Mouse (Mus musculus): ENCODE measurements around the gene Gramd1b. TPM values are rescaled to one million over a fixed set of nuclear protein-coding genes. Genes with fewer than 3 reads are reported as not detected.

Gramd1b gene
- polyA plus RNA-seq, 1 experiment, result not detected

DNA sequence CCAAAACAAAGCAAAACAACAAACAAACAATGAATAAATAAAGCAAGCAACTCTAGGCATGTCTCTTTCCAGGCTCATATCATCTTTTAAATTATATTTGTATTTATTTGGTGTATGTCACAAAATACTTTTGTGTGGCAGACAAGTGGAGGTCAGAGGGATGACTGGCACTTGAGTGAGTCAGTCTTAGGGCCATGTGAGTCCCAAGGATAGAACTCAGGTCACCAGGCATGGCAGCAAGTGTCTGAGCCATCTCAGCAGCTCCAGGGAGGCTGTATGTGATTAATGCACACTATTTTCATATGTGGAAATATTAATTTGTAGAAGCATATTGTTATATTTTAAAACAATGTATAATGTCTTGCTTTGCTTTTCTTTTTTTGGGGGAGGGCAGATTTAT lies 106.3 kb downstream of the Gramd1b start:
- no peak for TF ChIP-seq GATA1 (IDR thresholded peaks at IDR 0.05; ENCODE audit: low read length)

DNA sequence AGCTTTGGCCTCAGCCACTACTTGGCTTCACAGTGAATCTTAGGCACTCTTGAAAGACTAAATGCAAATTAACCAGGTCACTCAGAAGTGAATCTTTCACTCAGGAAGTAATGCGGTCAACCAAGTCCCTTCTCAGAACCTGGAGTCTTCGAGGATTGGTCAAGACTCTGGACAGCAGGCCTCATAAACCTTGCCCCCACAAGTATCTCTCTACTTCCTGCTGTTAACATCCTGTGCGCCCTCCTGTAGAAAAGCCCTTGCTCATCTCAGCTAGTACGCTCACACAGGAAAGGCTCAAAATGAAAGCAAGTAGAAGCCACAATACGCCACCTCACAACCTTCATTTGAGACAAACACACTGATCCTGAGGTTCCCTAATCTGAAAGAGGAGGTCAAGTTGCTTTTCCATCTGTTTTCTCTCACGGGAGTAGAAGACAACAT lies 107.7 kb downstream of the Gramd1b start:
- TF ChIP-seq GATA1 (IDR thresholded peaks at IDR 0.05; ENCODE audit: low read length), result no peak

DNA sequence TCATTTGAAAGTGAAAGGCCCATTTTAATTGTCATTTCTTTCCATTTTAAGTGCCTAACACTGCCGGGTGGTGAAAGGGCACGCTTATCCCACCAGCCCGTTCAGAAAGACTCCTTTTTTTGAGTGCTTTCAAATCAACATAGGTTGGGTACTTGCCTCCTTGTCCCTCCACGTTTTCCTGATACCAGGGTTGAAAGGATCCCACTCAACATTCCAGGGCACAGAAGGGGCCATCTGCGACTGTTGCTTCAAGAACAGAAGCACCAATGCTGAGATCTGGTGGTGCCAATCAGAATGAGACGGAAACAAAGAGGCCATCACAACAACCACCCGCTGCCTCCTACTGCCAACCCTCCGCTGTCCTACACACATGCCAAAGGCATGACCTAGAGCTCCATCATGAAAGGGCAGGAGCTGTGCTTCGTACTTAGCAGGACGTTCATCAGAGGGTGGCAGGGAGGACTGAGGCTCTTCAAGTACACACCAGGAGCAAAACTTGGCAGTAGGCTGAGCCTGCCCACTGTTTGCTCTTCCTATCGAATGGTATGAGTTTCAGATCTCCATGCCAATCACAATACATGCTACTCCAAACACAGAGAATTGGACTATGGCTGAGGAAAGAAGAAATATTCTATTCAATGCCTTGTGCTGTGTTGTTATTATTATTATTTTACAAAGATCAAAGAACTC lies 108.7 kb downstream of the Gramd1b start:
- no peak for TF ChIP-seq GATA1 (IDR thresholded peaks at IDR 0.05; ENCODE audit: low read length)

DNA sequence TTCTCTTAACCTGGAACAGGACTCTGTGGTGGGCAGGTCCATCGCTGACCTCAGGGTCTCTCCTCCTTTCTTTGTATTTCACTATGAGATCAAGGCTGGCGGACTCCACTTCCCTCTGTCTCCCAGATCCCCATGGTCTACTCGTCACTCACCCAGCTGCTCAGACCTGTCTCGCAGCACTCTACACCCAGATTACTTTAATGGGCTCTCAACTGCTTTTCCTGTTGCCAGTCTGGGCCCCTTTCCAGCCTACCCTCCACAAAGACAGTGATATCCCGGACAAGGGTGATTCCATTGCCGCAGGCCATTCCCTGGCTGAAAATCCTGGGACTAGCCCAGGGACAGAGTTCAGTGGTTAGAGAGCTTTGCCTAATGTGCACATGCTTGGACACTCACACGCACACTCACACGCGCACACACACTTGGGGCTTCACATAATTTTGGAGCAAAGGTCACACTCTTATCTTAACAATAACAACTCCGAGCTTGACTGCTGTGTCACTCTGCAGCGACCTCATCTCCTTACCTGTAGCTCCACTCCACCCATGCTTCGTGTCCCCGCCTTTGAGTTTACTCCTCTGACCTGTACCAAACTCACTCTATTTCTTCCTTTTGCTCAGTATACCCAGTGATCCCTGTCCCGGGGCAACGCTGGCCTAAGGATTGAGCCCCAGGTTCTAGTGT lies 110.4 kb downstream of the Gramd1b start:
- TF ChIP-seq GATA1 (IDR thresholded peaks at IDR 0.05; ENCODE audit: low read length), result no peak

DNA sequence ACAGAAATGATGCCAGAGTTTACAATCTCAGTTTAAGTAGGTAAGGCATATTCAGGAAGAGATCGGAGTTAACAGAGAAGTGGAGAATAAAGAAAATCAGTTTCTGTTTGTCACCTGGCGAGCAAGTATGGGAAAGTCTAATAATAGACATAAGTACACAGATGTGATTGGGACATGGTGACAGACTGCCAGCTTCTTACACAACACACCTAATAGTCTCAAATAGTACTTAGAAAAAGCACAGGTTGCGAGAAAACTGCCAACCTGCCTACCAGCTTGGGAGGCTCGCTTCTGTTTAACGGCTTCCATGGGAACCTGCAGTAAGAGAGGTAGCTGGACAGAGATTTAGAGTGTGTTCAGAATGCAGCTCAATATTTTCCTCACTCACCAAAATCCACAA lies 112.4 kb downstream of the Gramd1b start:
- no peak for TF ChIP-seq GATA1 (IDR thresholded peaks at IDR 0.05; ENCODE audit: low read length)

DNA sequence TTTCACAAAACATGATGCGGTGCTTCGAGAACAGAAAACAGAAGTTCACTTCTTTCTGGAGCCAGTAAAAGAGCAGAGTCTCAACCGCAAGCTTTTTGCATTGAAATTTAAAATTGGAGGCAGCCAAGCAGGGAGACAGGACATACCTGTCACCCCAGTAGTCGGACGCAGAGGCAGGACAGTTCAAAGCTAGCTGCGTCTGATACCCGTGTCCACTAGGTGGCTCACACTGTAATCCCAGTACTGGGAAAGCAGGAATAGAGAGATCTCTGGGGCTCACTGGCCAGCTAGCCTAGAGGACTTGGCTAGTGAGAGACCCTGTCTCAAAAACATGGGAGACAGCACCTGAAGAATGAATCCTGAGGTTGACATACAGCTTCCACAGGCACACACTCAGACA lies 115.0 kb downstream of the Gramd1b start:
- no peak for TF ChIP-seq GATA1 (IDR thresholded peaks at IDR 0.05; ENCODE audit: low read length)

DNA sequence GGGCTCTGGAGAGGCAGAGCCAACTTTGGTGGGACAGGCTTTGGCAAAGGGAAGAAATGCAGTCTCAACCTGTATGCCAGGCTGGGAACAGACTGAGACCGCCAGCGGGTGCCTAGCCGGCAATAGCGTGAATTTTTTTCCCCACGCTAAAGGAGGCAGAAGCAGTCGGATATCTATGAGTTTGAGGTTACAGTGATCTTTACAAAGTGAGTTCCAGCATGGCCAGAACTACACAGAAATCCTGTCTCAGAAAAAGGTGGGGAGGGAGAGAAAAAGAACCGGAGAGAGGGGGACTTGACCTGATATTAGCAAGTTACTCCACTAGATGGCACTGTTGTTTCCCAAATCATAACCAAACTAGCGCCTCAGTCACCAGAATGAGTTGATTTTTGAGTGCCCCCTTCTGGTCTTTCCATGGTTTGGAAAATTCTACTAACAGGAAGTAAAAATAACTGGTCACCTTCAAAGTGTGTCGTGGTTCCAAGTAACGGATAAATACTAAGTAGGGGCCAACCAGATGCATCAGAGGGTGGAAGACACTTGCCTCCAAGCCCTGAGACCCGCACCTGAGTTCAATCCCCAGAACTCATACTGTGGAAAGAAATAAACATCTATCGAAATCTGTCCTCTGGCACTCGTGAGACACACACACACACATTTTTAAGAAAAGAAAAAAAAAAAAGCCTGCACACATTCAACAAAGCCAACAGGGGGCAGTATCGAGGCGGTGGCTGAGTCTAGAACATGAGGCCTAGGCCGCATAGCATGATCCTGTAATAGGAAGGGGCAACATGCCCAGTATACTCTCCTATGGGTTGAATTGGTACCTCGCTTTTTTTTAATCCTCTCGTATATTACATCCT lies 116.0 kb downstream of the Gramd1b start:
- no peak for TF ChIP-seq GATA1 (IDR thresholded peaks at IDR 0.05; ENCODE audit: low read length)

DNA sequence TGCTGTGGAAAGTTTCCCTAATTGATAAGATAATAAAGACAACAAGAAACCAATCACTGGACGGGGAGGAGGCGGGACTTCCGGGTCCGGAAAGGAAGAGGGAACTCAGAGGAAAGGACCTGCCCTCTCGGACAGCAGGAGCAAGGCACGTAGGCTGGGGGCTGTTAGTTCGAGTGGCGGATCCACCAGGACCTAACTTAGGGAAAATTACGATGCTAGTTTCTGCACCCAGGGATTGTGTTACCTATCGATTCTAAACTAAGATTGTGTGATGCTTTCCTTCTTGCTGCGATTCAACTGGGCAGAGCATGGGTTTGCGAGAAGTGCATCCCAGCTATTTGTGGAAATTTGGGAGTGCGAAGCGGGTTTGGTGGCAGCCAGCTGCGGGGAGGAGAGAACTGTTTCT lies 116.7 kb downstream of the Gramd1b start:
- TF ChIP-seq GATA1 (IDR thresholded peaks at IDR 0.05; ENCODE audit: low read length), result no peak

DNA sequence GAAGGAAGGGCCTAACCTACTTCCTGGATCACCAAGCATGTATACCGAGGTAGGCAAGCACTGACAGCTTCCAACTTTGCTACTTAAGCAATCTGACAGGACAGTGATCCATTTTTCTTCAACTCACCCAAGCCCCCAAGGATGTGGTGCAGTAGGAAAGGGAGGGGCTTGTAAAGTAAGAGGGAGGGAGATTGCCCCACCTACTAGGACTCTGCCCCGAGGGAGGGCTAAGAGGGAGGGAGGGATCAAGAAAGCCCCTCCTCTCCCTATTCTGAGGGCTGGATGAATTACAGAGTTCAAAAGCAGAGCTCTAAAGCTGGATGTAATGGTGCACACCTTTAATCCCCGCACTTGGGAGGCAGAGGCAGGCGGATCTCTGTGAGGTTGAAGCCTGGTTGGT lies 117.6 kb downstream of the Gramd1b start:
- TF ChIP-seq GATA1 (IDR thresholded peaks at IDR 0.05; ENCODE audit: low read length), result no peak

DNA sequence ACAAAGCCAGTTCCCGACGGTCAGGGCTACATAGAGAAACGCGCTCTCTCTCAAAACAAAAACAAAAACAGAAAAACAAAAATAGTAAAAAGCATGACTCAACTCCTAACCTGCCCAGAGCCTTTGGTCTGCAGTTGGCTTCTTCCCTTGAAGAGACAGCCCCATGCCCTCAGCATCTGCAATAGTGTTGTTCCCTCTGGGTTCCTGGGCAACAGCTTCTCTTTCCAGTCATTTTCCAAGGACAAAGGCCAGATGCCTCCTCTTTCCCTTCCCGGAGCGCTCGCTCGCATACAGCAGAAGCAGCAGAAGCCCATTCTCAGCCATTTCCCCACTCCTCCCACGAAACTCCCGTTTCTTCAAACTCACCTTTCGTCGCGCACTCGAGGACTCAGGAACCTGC lies 118.3 kb downstream of the Gramd1b start:
- TF ChIP-seq GATA1 (IDR thresholded peaks at IDR 0.05; ENCODE audit: low read length), result no peak

DNA sequence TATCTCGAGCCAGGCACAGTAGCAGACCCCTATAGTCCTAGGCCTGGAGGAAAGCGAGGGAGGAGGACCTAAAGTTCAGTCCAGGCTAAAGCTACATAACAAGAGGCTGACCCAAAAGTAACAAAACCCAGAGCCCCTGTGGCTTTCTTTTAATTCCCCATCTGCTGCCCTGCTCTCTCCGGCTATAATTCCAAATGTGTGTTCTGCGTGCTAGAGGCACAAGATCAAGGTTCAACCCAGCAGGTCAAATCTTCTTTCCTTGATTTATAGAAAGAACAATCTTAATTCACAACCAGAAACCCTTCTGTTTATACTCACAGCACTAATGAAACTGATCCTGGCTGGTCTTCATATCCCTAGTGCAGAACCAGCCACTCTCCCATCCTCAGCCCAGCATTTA lies 118.9 kb downstream of the Gramd1b start:
- TF ChIP-seq GATA1 (IDR thresholded peaks at IDR 0.05; ENCODE audit: low read length), result no peak

DNA sequence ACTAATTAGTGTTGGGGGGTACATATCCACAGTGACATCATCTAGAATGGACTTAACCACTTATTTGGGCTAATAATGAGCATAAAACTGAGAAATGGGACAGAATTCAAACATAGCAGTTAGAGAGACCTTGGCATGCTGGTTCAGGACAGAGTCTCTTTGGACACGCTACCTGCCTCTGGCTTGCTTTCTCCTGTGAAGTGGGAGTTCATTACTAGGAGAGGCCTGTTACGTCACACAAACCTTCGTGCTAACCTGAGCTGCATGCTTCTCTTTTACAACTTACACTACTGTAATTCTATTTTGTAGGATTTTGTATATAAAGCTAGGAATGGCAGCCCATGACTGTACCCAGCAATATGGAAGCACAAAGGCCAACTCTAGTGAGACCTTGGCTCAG lies 120.3 kb downstream of the Gramd1b start:
- no peak for TF ChIP-seq GATA1 (IDR thresholded peaks at IDR 0.05; ENCODE audit: low read length)

DNA sequence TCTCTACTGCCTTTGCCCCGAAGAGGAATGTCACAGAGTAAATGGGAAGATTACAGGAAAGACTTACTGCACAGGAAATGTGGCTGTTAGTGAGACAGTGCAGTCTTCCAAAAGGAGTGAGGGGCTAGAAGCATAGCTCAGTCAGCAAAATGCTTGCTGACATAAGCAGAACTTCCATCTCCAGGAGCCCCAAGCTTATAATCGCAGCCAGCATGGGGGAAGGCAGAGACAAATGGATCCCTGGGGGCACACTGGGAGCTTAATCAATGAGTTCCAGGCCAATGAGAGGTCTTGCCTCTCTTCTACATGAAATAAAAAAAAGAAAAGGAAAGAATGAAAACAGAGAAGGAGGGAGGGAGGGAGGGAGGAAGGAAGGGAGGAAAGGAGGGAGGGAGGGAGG lies 122.1 kb downstream of the Gramd1b start:
- TF ChIP-seq GATA1 (IDR thresholded peaks at IDR 0.05; ENCODE audit: low read length), result no peak

DNA sequence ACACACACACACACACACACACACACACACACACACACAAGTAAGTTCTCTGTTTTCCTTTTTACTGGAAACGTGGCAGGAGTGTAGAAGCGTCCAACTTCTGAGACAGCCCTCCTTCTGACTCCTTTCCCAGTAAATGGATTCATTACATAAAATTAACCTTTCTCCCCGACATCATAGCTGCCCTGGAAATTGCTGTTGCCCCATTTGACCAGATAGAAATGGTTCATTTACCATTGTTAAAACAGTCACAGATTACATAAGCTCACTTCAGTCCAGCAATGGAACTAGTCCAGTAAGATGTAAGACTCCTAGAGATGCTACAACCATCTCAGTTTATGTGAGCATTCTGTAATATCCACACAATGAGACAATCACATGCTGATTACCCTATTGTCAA lies 122.8 kb downstream of the Gramd1b start:
- TF ChIP-seq GATA1 (IDR thresholded peaks at IDR 0.05; ENCODE audit: low read length), result no peak

DNA sequence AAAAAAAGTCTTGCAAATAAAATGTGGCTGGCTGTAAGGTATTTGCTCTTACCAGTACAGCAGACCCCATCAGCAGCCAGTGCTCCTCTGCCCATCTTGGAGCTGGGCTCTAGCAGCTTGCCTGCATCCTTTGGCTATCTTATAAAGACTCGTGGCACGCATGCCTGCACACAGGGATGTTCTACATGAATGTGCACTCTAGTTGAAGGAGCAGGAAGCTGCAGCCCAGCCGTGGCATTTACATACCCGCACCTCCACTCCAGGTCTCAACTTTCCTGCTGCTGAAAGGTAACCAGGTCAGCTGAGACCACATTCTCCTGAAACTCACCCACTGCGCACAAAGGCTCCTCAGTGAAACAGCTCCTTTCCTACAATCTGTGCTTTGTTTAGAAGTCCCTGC lies 123.3 kb downstream of the Gramd1b start:
- TF ChIP-seq GATA1 (IDR thresholded peaks at IDR 0.05; ENCODE audit: low read length), result no peak

DNA sequence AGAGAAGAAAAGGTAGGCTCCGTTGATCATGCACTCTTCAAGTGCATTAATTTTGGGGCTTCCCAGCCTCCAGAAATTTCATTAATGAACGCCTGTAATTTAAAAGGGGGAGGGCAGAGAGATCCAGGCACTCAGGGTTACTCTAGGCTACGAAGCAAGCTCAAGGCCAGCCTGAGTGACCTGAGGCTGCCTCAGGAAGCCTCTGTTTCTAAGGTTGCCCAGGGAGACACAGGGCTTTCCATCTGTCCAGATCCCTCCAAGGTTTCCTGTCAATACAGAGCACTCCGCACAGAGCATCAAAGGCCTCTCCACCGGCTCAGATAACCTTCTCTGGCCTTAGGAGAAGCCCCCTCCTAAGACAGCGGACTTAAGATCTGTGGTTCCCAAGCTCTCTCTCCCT lies 125.4 kb downstream of the Gramd1b start:
- no peak for TF ChIP-seq GATA1 (IDR thresholded peaks at IDR 0.05; ENCODE audit: low read length)

Data from G1E-ER4 (cell line).